Mouse (Mus musculus) C2C12 (cell line): Measurements from ENCODE around the gene Gyg. TPM values are rescaled to one million over a fixed set of nuclear protein-coding genes. Genes with fewer than 3 reads are reported as not detected.
"Not testable (repeated sequence)": the region's sequence is repeated elsewhere in the genome, so short reads cannot be mapped to it uniquely, and the experiment has no call there.

ENCODE experiments used
- H3K27me3 ChIP-seq: one replicate; pipeline ENCODE4 v1.6.1; 2011; ENCODE audit not compliant: control insufficient read depth, insufficient read depth, insufficient read length
- H3K36me3 ChIP-seq: one replicate; pipeline ENCODE4 v1.6.1; 2011; ENCODE audit not compliant: control insufficient read depth, insufficient read depth
- H3K4me3 ChIP-seq: one replicate; pipeline ENCODE4 v1.5.1; 2011; ENCODE audit warnings: mild to moderate bottlenecking, control low read depth; ENCODE audit not compliant: poor library complexity, insufficient read depth, severe bottlenecking
- H3K79me2 ChIP-seq: one replicate; pipeline ENCODE4 v1.6.1; 2011; ENCODE audit not compliant: control insufficient read depth, insufficient read depth
- H3K79me3 ChIP-seq: one replicate; pipeline ENCODE4 v1.6.1; 2011; ENCODE audit warnings: low read depth, control low read depth
- H3ac ChIP-seq: one replicate; pipeline ENCODE3; 2011; ENCODE audit warnings: low read depth; ENCODE audit not compliant: control insufficient read depth, insufficient read length
- CEBPB ChIP-seq: IDR thresholded peaks from one replicate; pipeline ENCODE4 v1.6.1; 2011; ENCODE audit warnings: low read depth, mild to moderate bottlenecking, control low read depth, moderate library complexity
- CTCF ChIP-seq: IDR thresholded peaks from one replicate; pipeline ENCODE4 v1.5.1; 2011; ENCODE audit not compliant: control insufficient read depth, insufficient read depth, insufficient read length
- FOSL1 ChIP-seq: IDR thresholded peaks from one replicate; pipeline ENCODE4 v1.8.0; 2011; ENCODE audit warnings: mild to moderate bottlenecking, low read length; ENCODE audit not compliant: poor library complexity, insufficient read depth, severe bottlenecking
- MAX ChIP-seq: IDR thresholded peaks from one replicate; pipeline ENCODE4 v1.6.1; 2011; ENCODE audit warnings: mild to moderate bottlenecking, control low read depth
- MYOD1 ChIP-seq: IDR thresholded peaks from one replicate; pipeline ENCODE4 v1.6.1; 2011; ENCODE audit warnings: low read depth; ENCODE audit not compliant: control insufficient read depth, insufficient read length
- MYOG ChIP-seq: IDR thresholded peaks from one replicate; pipeline ENCODE4 v1.6.1; 2011; ENCODE audit not compliant: control insufficient read depth, insufficient read length; ENCODE audit errors: extremely low read depth
- USF1 ChIP-seq: IDR thresholded peaks from one replicate; pipeline ENCODE4 v1.6.1; 2011; ENCODE audit warnings: low read depth, mild to moderate bottlenecking, control low read depth, moderate library complexity
- polyA plus RNA-seq: library from polyadenylated mRNA; unstranded; fragments of >200 nt; fragmentation: generic; extraction: Trizol; gene quantifications from one replicate; pipeline ENCODE4 v1.2.1, GENCODE M21; 2012; ENCODE audit warnings: missing spikeins

The Gyg gene
- polyA plus RNA-seq, 1 experiment: 20.6 TPM

DNA sequence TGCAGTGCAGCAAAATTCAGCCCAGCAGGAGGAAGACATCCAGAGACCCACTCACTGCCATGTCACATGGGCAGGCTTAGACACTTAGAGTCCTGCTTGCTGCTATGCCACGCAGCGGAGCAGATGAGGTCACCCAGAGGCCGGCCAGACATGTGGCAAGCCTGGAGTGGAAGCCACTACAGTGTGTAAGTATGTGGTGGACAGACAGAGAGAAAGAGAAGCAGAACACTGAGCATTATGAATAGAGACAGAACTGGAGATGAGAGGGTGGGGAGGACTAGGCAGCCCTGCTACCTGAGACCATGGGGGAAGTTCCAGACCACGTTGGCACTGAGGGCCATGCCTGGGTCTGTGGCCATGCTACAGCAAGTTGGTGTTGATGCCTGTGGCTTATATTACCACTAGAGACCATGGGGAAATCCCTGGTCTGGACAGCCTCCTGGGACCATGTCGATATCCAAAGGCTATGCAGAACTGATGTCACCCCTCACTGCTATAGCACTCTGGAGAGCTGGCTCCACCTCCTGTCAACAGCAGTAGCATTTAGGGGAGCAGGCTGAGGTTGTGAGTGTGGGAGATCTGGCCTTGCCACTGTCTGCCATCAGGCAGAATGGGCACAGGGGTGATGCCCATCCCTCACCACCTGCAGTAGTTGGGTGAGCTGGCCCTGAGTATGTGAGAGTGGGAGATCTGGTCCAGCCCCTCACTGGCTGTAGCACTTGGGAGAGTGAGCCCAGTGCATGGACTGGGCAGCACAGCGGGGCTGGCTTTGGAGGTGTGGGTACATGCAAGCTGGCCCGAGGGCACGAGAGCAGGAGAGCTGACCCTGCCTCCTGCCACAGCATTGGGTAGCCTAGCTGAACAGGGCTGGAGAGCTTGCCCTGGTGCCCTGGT, 24.4 kb downstream of the Gyg start:
- H3K4me3 ChIP-seq: no peak overlapping the region
- no peaks in the 10 kb centered on the region for H3K79me3 ChIP-seq
- H3K36me3 ChIP-seq: no peaks in the 10 kb centered on the region
- H3ac ChIP-seq: no peak overlapping the region
- no peaks in the 10 kb centered on the region for H3K27me3 ChIP-seq
- H3K79me2 ChIP-seq: no peaks in the 10 kb centered on the region
- TF ChIP-seq MYOG (no peak), CEBPB (no peak)

- H3K4me3 ChIP-seq: no peak overlapping the region
- TF ChIP-seq USF1: no peak
- H3K79me3 ChIP-seq: no peaks in the 10 kb centered on the region
- no peaks in the 10 kb centered on the region for H3K27me3 ChIP-seq
- no peak overlapping the region for H3ac ChIP-seq
- no peaks in the 10 kb centered on the region for H3K79me2 ChIP-seq
- peaks cover 3% of the 10 kb centered on the region for H3K36me3 ChIP-seq
Observed at GRCm38 (mm10) chr3:20129491-20129890, 25.6 kb downstream of the Gyg start.

- Histone ChIP-seq H3ac (no peak overlapping the region), H3K4me3 (no peak overlapping the region)
- TF ChIP-seq MAX (no peak), MYOG (no peak), USF1 (no peak), CEBPB (no peak)
Observed at GRCm38 (mm10) chr3:20127047-20127595, 28.0 kb downstream of the Gyg start.

GRCm38 (mm10) chr3:20125604-20126003, 29.5 kb downstream of the Gyg start:
- Histone ChIP-seq H3K79me3 (no peaks in the 10 kb centered on the region), H3ac (no peak overlapping the region), H3K36me3 (peaks cover 10% of the 10 kb centered on the region), H3K27me3 (no peaks in the 10 kb centered on the region), H3K4me3 (no peak overlapping the region), H3K79me2 (no peaks in the 10 kb centered on the region)
- TF ChIP-seq MAX (no peak), USF1 (no peak), CEBPB (no peak), MYOD1 (no peak), FOSL1 (no peak), CTCF (no peak), MYOG (no peak)

More at GRCm38 (mm10) chr3:20127047-20127595, 28.0 kb downstream of the Gyg start:
- Histone ChIP-seq H3K79me3 (no peaks in the 10 kb centered on the region), H3K36me3 (peaks cover 4% of the 10 kb centered on the region), H3K27me3 (no peaks in the 10 kb centered on the region), H3K79me2 (no peaks in the 10 kb centered on the region)

DNA sequence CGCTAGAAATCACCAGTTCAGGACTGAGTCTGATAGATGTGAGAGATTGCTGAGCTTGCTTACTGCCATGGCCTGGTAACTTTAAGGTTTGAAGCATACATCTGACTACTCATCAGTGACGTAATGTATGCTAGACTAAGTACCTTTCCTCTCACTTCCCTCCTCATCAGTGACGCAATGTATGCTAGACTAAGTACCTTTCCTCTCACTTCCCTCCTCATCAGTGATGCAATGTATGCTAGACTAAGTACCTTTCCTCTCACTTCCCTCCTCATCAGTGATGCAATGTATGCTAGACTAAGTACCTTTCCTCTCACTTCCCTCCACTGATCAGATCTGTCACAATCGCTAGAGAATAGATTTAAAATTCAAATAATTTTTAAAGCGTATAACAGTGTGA, 33.5 kb downstream of the Gyg start:
- peaks cover 23% of the 10 kb centered on the region for H3K36me3 ChIP-seq
- H3K4me3 ChIP-seq, H3K79me3 ChIP-seq, H3ac ChIP-seq, H3K27me3 ChIP-seq, H3K79me2 ChIP-seq: not testable (repeated sequence)

- no peak overlapping the region for H3K4me3 ChIP-seq
- H3K36me3 ChIP-seq: peaks cover 20% of the 10 kb centered on the region
- H3K79me3 ChIP-seq: no peaks in the 10 kb centered on the region
- H3K27me3 ChIP-seq: no peaks in the 10 kb centered on the region
- TF ChIP-seq CTCF (no peak), CEBPB (no peak), FOSL1 (no peak), MAX (no peak), MYOG (no peak)
- H3ac ChIP-seq: no peak overlapping the region
- H3K79me2 ChIP-seq: no peaks in the 10 kb centered on the region
Observed at GRCm38 (mm10) chr3:20119686-20120244, 35.4 kb downstream of the Gyg start.
